In the genomic region with DNA sequence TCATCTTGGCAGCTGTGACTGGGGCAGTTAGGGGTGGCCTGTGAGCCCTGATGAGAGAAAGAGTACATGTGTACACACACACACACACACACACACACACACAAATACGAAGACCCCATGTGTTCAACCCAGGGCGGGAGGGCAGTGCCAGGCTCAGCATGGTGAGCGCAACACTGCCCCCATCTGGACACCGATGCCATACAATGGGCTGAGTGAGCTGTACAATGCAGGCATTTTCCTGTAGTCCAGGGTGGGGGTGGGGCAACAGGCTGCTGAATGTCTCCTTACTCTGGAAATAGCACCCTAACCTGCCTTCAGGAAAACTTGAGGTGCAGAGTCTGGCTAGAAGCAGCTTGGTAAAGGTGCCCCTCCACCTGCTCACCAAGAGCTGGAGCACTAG, we compare ENCODE assay signal across 8 mouse cellular contexts. TPM values are rescaled to one million over a fixed set of nuclear protein-coding genes. Genes with fewer than 3 reads are reported as not detected.
DNase-seq lines count a peak whose midpoint lies in the region; TF ChIP-seq lines count a peak whose summit lies in the region.

No protein-coding gene starts in this region.

- DNase-seq in heart, adult 2 months = peak; percentile 58 to 65
- DNase-seq in heart, adult 8-10 months (ENCODE audit: low spot score) = no peak
- DNase-seq in Muller cell, postnatal 12 days (ENCODE audit: inconsistent ontology term) = peak; percentile 27
- peak; percentile 88 to 90 for DNase-seq in cerebellum, postnatal 10 days
- DNase-seq in gastrocnemius, postnatal 10 days = peak; percentile 70
- peak; percentile 62 to 73 for DNase-seq in layer of hippocampus, postnatal 36 days
- DNase-seq in mesoderm, embryonic 11.5 days (ENCODE audit: low read depth, low spot score) = peak; percentile 79
- DNase-seq in spleen, postnatal 36 days (ENCODE audit: low spot score in 2 of 2) = peak; percentile 46 to 49

- WGBS in heart, adult 2 months = 40% methylated on average over 4 of the region's 4 CpGs

- H3K27ac ChIP-seq in heart, adult 2 months = no peak overlapping the region

- TF ChIP-seq POLR2A in heart, adult 2 months (IDR thresholded peaks at IDR 0.05; ENCODE audit: insufficient read depth, low read depth, low read length) = no peak

- TF ChIP-seq CTCF in heart, adult 2 months (IDR thresholded peaks at IDR 0.05) = peak; percentile 66

- H3K4me1 ChIP-seq in heart, adult 2 months (ENCODE audit: control insufficient read depth, insufficient read depth, low read length) = peaks cover 14% of the 10 kb centered on the region

- no peaks in the 10 kb centered on the region for H3K27me3 ChIP-seq in heart, adult 2 months (ENCODE audit: control insufficient read depth, insufficient read depth, low read length)

- no peak overlapping the region for H3K4me3 ChIP-seq in heart, adult 2 months

- H3K79me2 ChIP-seq in heart, adult 2 months (replicated peaks; ENCODE audit: control insufficient read depth, insufficient read depth, low read length) = 0 out of 2 replicates have a peak, but pooled peaks cover 1% of the 10 kb centered on the region

- TF ChIP-seq EP300 in heart, adult 2 months (IDR thresholded peaks at IDR 0.05; ENCODE audit: insufficient read depth, low read depth, low read length) = no peak

- H3K9ac ChIP-seq in heart, adult 2 months (ENCODE audit: low read depth, low read length) = no peak overlapping the region

- peaks cover 5% of the 10 kb centered on the region; the same call in 1 of the 2 replicates for H3K36me3 ChIP-seq in heart, adult 2 months (ENCODE audit: control insufficient read depth, insufficient read depth, low read length)

- intact Hi-C loops in heart, adult 2 months (cut with DNase I) = no loop called here

RNA-seq across cellular contexts. Expression of a gene that starts 3.6 kb away (rescaled TPM):
- 10 to 100 TPM; 11.1 TPM for total RNA-seq in heart, adult 2 months (2021)
- 23.5 and 25.9 TPM in 2 replicates for polyA plus RNA-seq in heart, adult 2 months (2012; rRNA removed)
- total RNA-seq in heart, adult 8-10 months (2022) = 10 to 100 TPM; 11.0 to 14.5 (median 11.9) TPM
- total RNA-seq in gastrocnemius, postnatal 10 days (2021) = 10 to 100 TPM; 15.7 to 20.3 TPM
- 10 to 100 TPM; 42.3 to 47.9 TPM for total RNA-seq in layer of hippocampus, postnatal 36 days (2021)

RNA-seq across cellular contexts. Expression of a gene that starts 23.9 kb away (rescaled TPM):
- total RNA-seq in heart, adult 2 months (2021) = 100 to 1,000 TPM; 127 to 130 TPM
- polyA plus RNA-seq in heart, adult 2 months (2012; rRNA removed) = 152 and 168 TPM in 2 replicates
- total RNA-seq in heart, adult 8-10 months (2022) = 100 to 1,000 TPM; 124 to 147 (median 134) TPM
- 10 to 100 TPM; 88.9 to 89.0 TPM for total RNA-seq in gastrocnemius, postnatal 10 days (2021)
- 10 to 100 TPM; 58.4 to 60.6 TPM for total RNA-seq in layer of hippocampus, postnatal 36 days (2021)

RNA-seq across cellular contexts. Expression of a gene that starts 25.1 kb away (rescaled TPM):
- total RNA-seq in heart, adult 2 months (2021) = 10 to 100 TPM; 31.1 to 36.2 TPM
- polyA plus RNA-seq in heart, adult 2 months (2012; rRNA removed) = 34.8 and 42.2 TPM in 2 replicates
- 10 to 100 TPM; 37.3 to 51.5 (median 39.8) TPM for total RNA-seq in heart, adult 8-10 months (2022)
- total RNA-seq in gastrocnemius, postnatal 10 days (2021) = 10 to 100 TPM; 79.9 to 81.7 TPM
- 10 to 100 TPM; 23.6 to 24.4 TPM for total RNA-seq in layer of hippocampus, postnatal 36 days (2021)
